Mouse (Mus musculus): Measurements from ENCODE around the gene Gprc5d. TPM values are rescaled to one million over a fixed set of nuclear protein-coding genes. Genes with fewer than 3 reads are reported as not detected.
A peak's percentile ranks its signal among the peaks of the same experiment; 100 is the strongest.

Gprc5d gene
- total RNA-seq, 2 experiments from 2014 or later = not detected

DNA sequence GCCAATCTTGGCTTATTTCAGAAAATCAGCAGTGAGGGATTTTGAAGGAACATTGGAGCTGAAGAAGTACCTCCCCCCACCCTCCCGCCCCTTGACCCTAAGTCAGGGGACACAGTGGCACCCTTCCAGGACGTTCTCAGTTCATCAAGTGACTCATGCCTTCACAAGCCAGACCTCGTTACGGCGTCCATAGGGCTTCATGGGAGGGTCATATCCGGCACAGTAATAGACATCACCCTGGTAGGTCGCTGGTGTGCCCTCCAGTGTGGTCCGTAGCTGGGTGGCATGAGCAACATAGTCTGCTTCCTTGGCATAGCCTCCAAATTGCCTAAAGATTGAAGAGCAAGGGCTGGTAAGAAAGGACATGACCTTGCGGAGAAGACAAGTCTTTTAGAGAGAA, 19.7 kb upstream of the Gprc5d start:
- intact Hi-C loops (cut with DNase I) = no loop called here
- DNase-seq (ENCODE audit: low spot score) = no peak

DNA sequence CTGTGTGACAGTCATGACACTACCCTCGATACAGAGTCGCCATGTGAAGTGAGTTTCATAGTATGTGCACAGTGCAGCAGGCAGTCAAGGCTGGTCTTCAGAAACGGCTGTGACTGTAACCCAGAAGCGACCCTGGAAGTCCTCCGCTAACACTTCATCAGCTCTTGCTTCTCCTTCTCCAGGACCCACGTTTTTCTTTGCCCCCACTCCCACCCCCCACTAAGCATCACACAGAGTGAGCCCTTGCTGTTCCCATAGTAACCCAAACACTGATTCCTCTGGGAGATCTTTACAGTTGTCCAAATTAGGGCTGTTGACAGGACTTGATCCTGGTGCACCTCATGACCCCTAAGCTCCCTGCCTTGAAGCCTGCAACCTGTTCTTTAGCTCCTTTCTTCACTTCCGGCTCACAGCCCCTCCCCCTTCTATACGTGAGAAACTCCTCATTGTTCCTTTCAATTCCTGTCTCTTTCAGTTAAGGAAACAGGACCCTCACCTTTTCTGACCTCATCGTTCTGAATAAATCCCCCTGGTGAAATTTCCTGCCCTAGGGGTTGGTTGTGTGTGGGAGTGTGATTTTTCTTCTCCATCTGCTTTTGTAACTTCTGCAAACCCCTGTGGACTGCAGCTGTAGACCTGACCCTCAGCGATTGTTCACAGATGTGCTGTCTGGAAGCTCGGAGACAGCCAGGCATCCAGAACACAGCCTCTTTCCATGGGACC, 18.5 kb upstream of the Gprc5d start:
- intact Hi-C loops (cut with DNase I) = no loop called here
- DNase-seq (ENCODE audit: low spot score) = no peak

DNA sequence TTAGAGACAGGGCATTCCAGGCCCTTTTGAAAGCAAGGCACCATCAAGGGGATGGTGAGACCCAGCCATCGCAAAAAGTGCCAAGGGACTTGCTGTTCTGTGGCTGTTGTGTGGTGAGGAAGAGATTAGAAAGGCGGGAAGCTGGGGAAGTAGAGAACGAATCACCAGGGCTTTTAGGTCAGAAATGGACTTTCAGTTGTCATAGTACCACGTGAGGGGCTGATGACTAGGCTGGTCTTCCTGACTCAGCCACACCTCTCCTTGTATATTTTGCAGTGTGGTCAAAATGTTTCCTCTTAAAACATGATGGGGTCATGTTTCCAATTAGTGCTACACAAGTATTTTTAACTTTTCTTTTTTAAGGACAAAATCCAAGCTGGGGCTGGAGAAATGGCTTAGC, 17.7 kb upstream of the Gprc5d start:
- intact Hi-C loops (cut with DNase I) = loop anchor here (2.0 kb wide), 1 partner anchor 39 kb away; no protein-coding TSS in a partner anchor
- DNase-seq (ENCODE audit: low spot score) = no peak

- intact Hi-C loops (cut with DNase I) = no loop called here
- no peak for DNase-seq (ENCODE audit: low spot score)
Observed at GRCm38 (mm10) chr6:135133486-135133885, 15.4 kb upstream of the Gprc5d start.

DNA sequence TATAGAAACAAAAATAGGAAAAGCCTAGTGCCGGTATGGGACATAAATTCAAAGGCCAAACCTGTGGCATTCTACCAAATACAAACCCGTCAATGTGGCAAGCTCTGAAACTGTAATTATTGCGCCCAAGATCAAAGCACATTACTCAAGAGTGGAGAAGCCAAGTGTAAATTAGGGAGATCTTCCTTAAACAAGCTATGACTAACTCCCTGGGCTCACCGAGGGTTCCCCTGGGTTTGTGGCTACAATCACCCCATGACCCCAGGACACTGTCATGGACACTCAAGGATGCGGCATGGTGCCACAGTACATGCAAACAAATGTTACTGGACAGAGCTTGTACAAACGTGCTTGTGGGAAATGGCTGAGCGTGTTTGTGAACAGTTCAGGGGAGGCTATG, 15.0 kb upstream of the Gprc5d start:
- intact Hi-C loops (cut with DNase I) = no loop called here
- DNase-seq (ENCODE audit: low spot score) = no peak

- DNase-seq (ENCODE audit: low spot score) = no peak
- intact Hi-C loops (cut with DNase I) = no loop called here
Observed at GRCm38 (mm10) chr6:135124755-135125380, 6.8 kb upstream of the Gprc5d start.

DNA sequence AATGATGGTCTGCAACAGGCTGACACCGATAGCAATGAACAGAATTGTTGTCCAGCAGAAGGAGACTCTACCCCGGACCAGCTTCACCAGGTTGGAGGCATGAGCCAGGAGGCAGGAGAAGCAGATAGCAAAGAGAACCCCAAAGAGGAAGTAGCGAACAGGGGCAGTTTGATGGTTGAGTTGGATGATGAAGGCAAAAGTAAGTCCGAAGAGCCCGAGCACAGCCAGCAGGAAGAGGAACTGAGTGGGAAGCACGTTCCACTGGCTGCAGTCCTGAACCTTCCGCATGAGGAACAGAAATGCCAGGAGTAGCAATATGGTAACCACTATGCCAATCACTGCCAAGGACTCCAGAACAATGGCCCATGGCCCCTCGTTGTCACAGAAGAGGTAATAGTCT, 1.6 kb downstream of the Gprc5d start:
- no peak for DNase-seq (ENCODE audit: low spot score)
- intact Hi-C loops (cut with DNase I) = no loop called here

- intact Hi-C loops (cut with DNase I) = no loop called here
- no peak for DNase-seq (ENCODE audit: low spot score)
Observed at GRCm38 (mm10) chr6:135113114-135113436, 5.0 kb downstream of the Gprc5d start.

DNA sequence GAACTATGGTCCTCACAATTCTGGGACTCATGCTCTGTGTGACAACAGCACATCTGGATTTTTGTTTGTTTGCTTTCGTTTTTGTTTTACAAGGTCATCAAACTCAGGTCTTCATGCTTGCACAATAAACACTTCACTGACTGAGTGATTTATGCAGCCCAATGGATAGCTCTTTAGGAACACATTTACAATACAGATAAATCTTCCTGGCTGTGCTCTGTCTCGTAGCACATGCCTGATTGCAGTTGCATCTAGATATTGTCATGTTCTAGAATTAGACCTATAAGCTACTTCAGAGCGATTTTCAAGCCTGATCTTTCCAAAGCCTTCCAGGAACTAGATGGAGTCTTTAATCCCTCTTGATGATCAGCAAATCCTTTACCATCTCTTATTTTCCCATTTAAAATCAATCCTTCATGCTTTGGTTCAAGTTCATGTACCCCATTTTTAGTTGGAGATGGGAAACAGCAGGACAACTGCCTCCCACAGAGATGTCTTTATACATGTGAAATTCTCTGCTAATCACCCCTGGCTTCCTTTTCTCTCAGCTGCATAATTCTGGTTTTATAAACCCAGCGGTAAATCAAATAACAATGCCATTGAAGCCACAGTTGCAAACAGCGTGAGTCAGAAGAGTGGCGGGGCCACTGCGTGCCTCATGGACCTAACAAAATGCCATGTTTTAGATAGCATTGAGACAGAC, 5.5 kb downstream of the Gprc5d start:
- DNase-seq (ENCODE audit: low spot score) = no peak
- intact Hi-C loops (cut with DNase I) = no loop called here

- intact Hi-C loops (cut with DNase I) = no loop called here
- DNase-seq (ENCODE audit: low spot score) = no peak
Observed at GRCm38 (mm10) chr6:135107014-135107413, 11.1 kb downstream of the Gprc5d start.

GRCm38 (mm10) chr6:135102736-135103303, 15.3 kb downstream of the Gprc5d start:
- DNase-seq (ENCODE audit: low spot score) = no peak
- intact Hi-C loops (cut with DNase I) = no loop called here

GRCm38 (mm10) chr6:135100787-135101472, 17.2 kb downstream of the Gprc5d start:
- intact Hi-C loops (cut with DNase I) = no loop called here
- no peak for DNase-seq (ENCODE audit: low spot score)

- intact Hi-C loops (cut with DNase I) = no loop called here
Observed at GRCm38 (mm10) chr6:135092798-135093470, 25.1 kb downstream of the Gprc5d start.

DNA sequence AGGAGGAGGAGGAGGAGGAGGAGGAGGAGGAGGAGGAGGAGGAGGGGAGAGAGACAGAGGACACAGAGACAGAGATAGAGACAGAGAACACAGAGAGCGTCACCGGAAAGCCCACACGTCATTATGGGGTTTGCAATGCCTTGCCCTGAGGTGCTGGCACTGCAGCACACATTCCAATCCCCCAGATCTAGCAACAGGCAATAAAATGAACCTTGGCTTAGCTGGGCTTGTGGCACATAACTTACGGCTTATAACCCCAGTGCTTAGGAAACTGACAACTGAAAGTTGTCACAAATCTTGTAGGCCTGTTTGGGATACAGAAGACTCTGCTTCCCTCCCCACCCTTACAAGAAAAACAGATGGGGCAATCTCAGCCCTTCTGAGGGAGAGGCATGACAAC, 27.4 kb downstream of the Gprc5d start:
- DNase-seq (ENCODE audit: low spot score) = no peak
- intact Hi-C loops (cut with DNase I) = no loop called here

More at GRCm38 (mm10) chr6:135092798-135093470, 25.1 kb downstream of the Gprc5d start:
- DNase-seq (ENCODE audit: low spot score) = no peak

- no peak for DNase-seq (ENCODE audit: low spot score)
Observed at GRCm38 (mm10) chr6:135089786-135090185, 28.3 kb downstream of the Gprc5d start.

GRCm38 (mm10) chr6:135087721-135088451, 30.2 kb downstream of the Gprc5d start:
- intact Hi-C loops (cut with DNase I) = loop anchor here (1.0 to 5.0 kb wide), 5 partner anchors 57 to 313 kb away; no protein-coding TSS in a partner anchor

More at GRCm38 (mm10) chr6:135089786-135090185, 28.3 kb downstream of the Gprc5d start:
- intact Hi-C loops (cut with DNase I) = loop anchor here (5.0 kb wide), 3 partner anchors 62 to 288 kb away; no protein-coding TSS in a partner anchor

GRCm38 (mm10) chr6:135085703-135086102, 32.4 kb downstream of the Gprc5d start:
- no peak for DNase-seq (ENCODE audit: low spot score)

More at GRCm38 (mm10) chr6:135087721-135088451, 30.2 kb downstream of the Gprc5d start:
- DNase-seq (ENCODE audit: low spot score) = peak; percentile 41

GRCm38 (mm10) chr6:135083991-135084502, 34.0 kb downstream of the Gprc5d start:
- intact Hi-C loops (cut with DNase I) = no loop called here
- no peak for DNase-seq (ENCODE audit: low spot score)

More at GRCm38 (mm10) chr6:135085703-135086102, 32.4 kb downstream of the Gprc5d start:
- intact Hi-C loops (cut with DNase I) = loop anchor here (2.0 to 5.0 kb wide), 4 partner anchors 58 to 315 kb away; no protein-coding TSS in a partner anchor

All from heart, postnatal 25 days (tissue).